Mouse (Mus musculus) E14TG2a.4 (cell line): ENCODE data around the gene Grin3a.

Source experiments
- CTCF ChIP-seq: conservative IDR thresholded peaks from 2 replicates; pipeline ENCODE4 v1.5.1; 2014; ENCODE audit warnings: low read length
- POU5F1 ChIP-seq: IDR thresholded peaks from 2 replicates; pipeline ENCODE4 v1.6.1; 2014; ENCODE audit warnings: low read length, borderline replicate concordance

DNA sequence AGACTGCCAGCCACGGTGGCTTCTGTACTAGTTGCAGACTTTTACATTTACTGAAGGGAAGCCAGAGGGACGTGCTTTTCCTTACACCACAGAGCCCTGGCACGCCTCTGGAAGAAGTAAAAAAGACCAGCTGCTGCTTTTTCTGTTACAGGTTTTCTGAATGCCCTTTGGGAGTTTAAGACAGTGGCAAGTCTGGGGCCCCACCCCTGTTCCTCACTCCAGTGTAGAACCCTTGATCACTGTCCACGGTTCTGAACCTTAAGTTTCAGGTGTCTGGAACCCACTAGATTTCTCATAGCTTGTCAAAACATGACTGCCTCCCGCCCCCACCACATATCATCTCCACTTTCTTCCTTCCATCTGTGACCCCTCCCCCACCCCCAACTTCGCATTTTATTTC is 1.8 kb downstream of the Grin3a start:
- TF ChIP-seq CTCF (no peak), POU5F1 (no peak)
